ENCODE assay signal across 11 mouse cellular contexts in genomic region chr1:177531791-177532190, GRCm38 (mm10).
DNase-seq lines count a peak whose midpoint lies in the region; ATAC-seq and TF ChIP-seq lines count a peak whose summit lies in the region.
"Had no signal": no experiment of that assay in that cellular context is flagged by ENCODE, and none has a peak within 500 bp of the region (broad histone marks: within the 10 kb centered on the region; RNA-seq: fewer than 3 reads in every experiment).

No protein-coding gene starts in this region.

- H3K36me3 ChIP-seq in heart, postnatal 0 days (replicated peaks; ENCODE audit: control insufficient read depth, insufficient read depth, low read length): no peaks in the 10 kb centered on the region
- H3K36me3 ChIP-seq: G1E had no signal

- H3K4me1 ChIP-seq in heart, postnatal 0 days (ENCODE audit: control insufficient read depth, insufficient read depth): no peaks in the 10 kb centered on the region

- TF ChIP-seq EP300 in heart, postnatal 0 days (IDR thresholded peaks at IDR 0.05; ENCODE audit: low read depth): peak; percentile 54; the same call in 1 of the 2 replicates

- no peak overlapping the region for H3K4me3 ChIP-seq in heart, postnatal 0 days (ENCODE audit: low read depth, low read length)

- WGBS in heart, postnatal 0 days: 48% methylated on average over 2 of the region's 2 CpGs

- 0 out of 2 replicates have a peak overlapping the region, but pooled peaks have one; percentile 14 for H3K27ac ChIP-seq in heart, postnatal 0 days (ENCODE audit: low read depth)

- TF ChIP-seq CTCF in heart, postnatal 0 days (IDR thresholded peaks at IDR 0.05; ENCODE audit: low read depth): no peak

- H3K9me3 ChIP-seq in heart, postnatal 0 days (replicated peaks; ENCODE audit: control insufficient read depth, low read length): no peaks in the 10 kb centered on the region

- no peak overlapping the region for H3K4me2 ChIP-seq in heart, postnatal 0 days (ENCODE audit: low read depth, low read length)

- DNase-seq in thymus, postnatal 14 days: peak; percentile 25
- DNase-seq in thymus, adult 18-20 months: no peak
- DNase-seq in heart, postnatal 0 days (ENCODE audit: low spot score): peak; percentile 53
- peak; percentile 21 to 53 for DNase-seq in lung, adult 18-20 months
- DNase-seq in ovary, postnatal 10 days (ENCODE audit: low spot score): no peak
- no peak for DNase-seq in cerebellum, postnatal 14 days
- DNase-seq: cerebellum, adult 9-10 months; retina, postnatal 1 day had no signal

- H3K27me3 ChIP-seq in heart, postnatal 0 days (ENCODE audit: control insufficient read depth, insufficient read depth, low read length): no peaks in the 10 kb centered on the region

- ATAC-seq in heart, postnatal 0 days (ENCODE audit: insufficient read depth, low read depth): peak; percentile 75
- no peak for ATAC-seq in erythroid progenitor cell, adult 5-6 weeks (replicated peaks; ENCODE audit: low FRiP score, poor library complexity, severe bottlenecking)
- ATAC-seq: forebrain, embryonic 16.5 days had no signal

- no peak overlapping the region for H3K9ac ChIP-seq in heart, postnatal 0 days (replicated peaks; ENCODE audit: low read depth, low read length)

Comparison
In these comparisons a context has a peak if more than half of its experiments do, and no peak if none do; other contexts are left out.
1. DNase-seq: peak in thymus, postnatal 14 days (single experiment), heart, postnatal 0 days (single experiment) and lung, adult 18-20 months (2 of 2); none in thymus, adult 18-20 months (0 of 2), ovary, postnatal 10 days (single experiment) and cerebellum, postnatal 14 days (0 of 2).